ENCODE assay signal across 8 mouse cellular contexts in the genomic region with DNA sequence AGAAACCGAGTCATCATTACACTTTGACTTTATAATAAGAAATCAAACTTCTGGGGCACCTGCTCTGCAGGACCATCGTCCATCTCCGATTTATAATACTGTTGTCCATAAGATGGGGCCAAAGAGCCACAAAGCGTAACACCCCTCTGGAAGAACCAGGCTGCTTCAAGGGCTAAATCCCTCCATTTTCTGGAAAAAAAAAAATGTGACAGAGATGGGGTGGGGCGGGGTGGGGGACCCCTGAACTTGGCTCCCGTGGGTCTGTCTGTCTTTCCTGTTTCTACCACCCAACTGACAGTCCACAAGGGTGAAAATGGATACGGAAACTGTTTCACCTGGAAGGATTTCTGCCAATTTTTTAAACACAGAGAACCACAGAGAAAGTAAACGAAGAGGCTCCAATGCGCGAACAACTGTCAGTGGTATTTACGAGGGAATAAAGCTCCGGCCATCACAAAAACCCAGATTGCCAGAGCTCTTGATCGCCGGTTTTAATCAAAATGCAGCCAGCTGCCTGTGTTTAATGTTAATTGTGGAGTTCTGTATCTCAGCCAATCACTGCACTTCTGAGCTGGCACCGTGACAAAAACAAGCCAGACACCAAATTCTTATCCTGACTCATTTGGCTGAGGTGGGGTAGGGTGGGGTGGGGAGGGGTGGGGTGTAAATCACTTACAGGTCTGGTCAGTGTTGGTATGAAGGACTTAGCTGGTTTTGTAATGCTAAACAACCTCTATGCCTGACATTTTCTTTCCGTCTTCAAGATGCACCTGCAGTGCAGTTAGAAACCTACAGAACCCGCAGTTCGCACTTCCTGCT.
DNase-seq lines count a peak whose midpoint lies in the region; ATAC-seq and TF ChIP-seq lines count a peak whose summit lies in the region.
"Had no signal": no experiment of that assay in that cellular context is flagged by ENCODE, and none has a peak within 500 bp of the region (broad histone marks: within the 10 kb centered on the region; RNA-seq: fewer than 3 reads in every experiment).

No protein-coding gene starts in this region.

- DNase-seq in Muller cell, postnatal 12 days (ENCODE audit: inconsistent ontology term): peak; percentile 70
- DNase-seq in brain, embryonic 14.5 days (ENCODE audit: low read depth): peak; percentile 94
- peak; percentile 5 for DNase-seq in induced T-regulatory cell, adult 2 months (ENCODE audit: low read depth)
- peak; percentile 72 to 83 for DNase-seq in left cerebral cortex, postnatal 14 days (ENCODE audit: low spot score in 2 of 2)

- peak overlapping the region; percentile 41 for H3K4me3 ChIP-seq in forebrain, embryonic 16.5 days (replicated peaks; ENCODE audit: low read length)
- peak overlapping the region; percentile 24; the same call in 1 of the 2 replicates for H3K4me3 ChIP-seq in small intestine, adult 2 months (ENCODE audit: low read depth, low read length)
- H3K4me3 ChIP-seq: erythroblast, embryonic 14.5 days had no signal

- H3K4me1 ChIP-seq in forebrain, embryonic 16.5 days (replicated peaks; ENCODE audit: control insufficient read depth, insufficient read depth, low read length): peaks cover 28% of the 10 kb centered on the region
- peaks cover 6% of the 10 kb centered on the region; the same call in 1 of the 2 replicates for H3K4me1 ChIP-seq in small intestine, adult 2 months (ENCODE audit: control insufficient read depth, insufficient read depth, insufficient read length, low read length)

- H3K4me2 ChIP-seq in forebrain, embryonic 16.5 days (ENCODE audit: low read length): peak overlapping the region; percentile 69

- no peak for TF ChIP-seq POLR2A in brain, embryonic 14.5 days (IDR thresholded peaks at IDR 0.05; ENCODE audit: borderline replicate concordance, extremely low read depth, insufficient read depth, insufficient read length, poor library complexity, severe bottlenecking)
- TF ChIP-seq POLR2A in small intestine, adult 2 months (IDR thresholded peaks at IDR 0.05; ENCODE audit: low read depth, low read length): no peak

- intact Hi-C loops in left cerebral cortex, postnatal 14 days (cut with DNase I): loop anchor here (2.0 to 5.0 kb wide), 2 partner anchors 123 to 260 kb away; a partner anchor contains a TSS

- 1% methylated on average over 18 of the region's 18 CpGs for WGBS in forebrain, embryonic 16.5 days
- 3% methylated on average over 18 of the region's 18 CpGs for WGBS in small intestine, adult 2 months

- no peaks in the 10 kb centered on the region for H3K36me3 ChIP-seq in forebrain, embryonic 16.5 days (ENCODE audit: control insufficient read depth, insufficient read depth)
- H3K36me3 ChIP-seq in small intestine, adult 2 months (ENCODE audit: control insufficient read depth, insufficient read depth, low read length): no peaks in the 10 kb centered on the region

- no peaks in the 10 kb centered on the region for H3K27me3 ChIP-seq in forebrain, embryonic 16.5 days (replicated peaks; ENCODE audit: control insufficient read depth, insufficient read depth, low read length)
- no peaks in the 10 kb centered on the region for H3K27me3 ChIP-seq in small intestine, adult 2 months (ENCODE audit: control insufficient read depth, insufficient read depth, low read length)

- H3K27ac ChIP-seq in forebrain, embryonic 16.5 days (ENCODE audit: low read length): peak overlapping the region; percentile 86
- H3K27ac ChIP-seq in small intestine, adult 2 months (ENCODE audit: insufficient read depth, low read depth, low read length): no peak overlapping the region

- peak; percentile 57 for ATAC-seq in forebrain, embryonic 16.5 days
- peak; percentile 55 for ATAC-seq in megakaryocyte, adult 5-6 weeks (ENCODE audit: poor library complexity, severe bottlenecking)

- H3K9me3 ChIP-seq in forebrain, embryonic 16.5 days (ENCODE audit: control insufficient read depth, low read length): peaks cover 3% of the 10 kb centered on the region; the same call in 1 of the 2 replicates

- H3K9ac ChIP-seq in forebrain, embryonic 16.5 days (replicated peaks; ENCODE audit: low read depth, low read length): no peak overlapping the region; the same call in 1 of the 2 replicates

- TF ChIP-seq CTCF in brain, embryonic 14.5 days (IDR thresholded peaks at IDR 0.05; ENCODE audit: borderline replicate concordance, extremely low read depth, insufficient read depth, insufficient read length): peak; percentile 72; the same call in 1 of the 2 replicates
- TF ChIP-seq CTCF in small intestine, adult 2 months (IDR thresholded peaks at IDR 0.05; ENCODE audit: extremely low read depth, insufficient read length, insufficient replicate concordance, low read depth, low read length): no peak

Comparison
In these comparisons a context has a peak if more than half of its experiments do, and no peak if none do; other contexts are left out.
1. DNase-seq: peak in every context shown above with its lines; median percentile 94 in brain, embryonic 14.5 days; 78 in left cerebral cortex, postnatal 14 days; 70 in Muller cell, postnatal 12 days; 5 in induced T-regulatory cell, adult 2 months.